12 mouse cellular contexts compared by ENCODE assay signal in genomic region chr2:33272665-33273439, GRCm38 (mm10). TPM values are rescaled to one million over a fixed set of nuclear protein-coding genes. Genes with fewer than 3 reads are reported as not detected.
DNase-seq lines count a peak whose midpoint lies in the region; ATAC-seq and TF ChIP-seq lines count a peak whose summit lies in the region.
"Had no signal": no experiment of that assay in that cellular context is flagged by ENCODE, and none has a peak within 500 bp of the region (broad histone marks: within the 10 kb centered on the region; RNA-seq: fewer than 3 reads in every experiment).

No protein-coding gene starts in this region.

- H3K27me3 ChIP-seq in heart, embryonic 15.5 days = no peaks in the 10 kb centered on the region
- H3K27me3 ChIP-seq in heart, embryonic 10.5 days (ENCODE audit: insufficient read depth, poor library complexity, severe bottlenecking) = no peaks in the 10 kb centered on the region
- no peaks in the 10 kb centered on the region for H3K27me3 ChIP-seq in intestine, postnatal 0 days (replicated peaks; ENCODE audit: control insufficient read depth, insufficient read depth, low read length)
- H3K27me3 ChIP-seq in hindbrain, embryonic 16.5 days (replicated peaks; ENCODE audit: control insufficient read depth, insufficient read depth, low read length) = no peaks in the 10 kb centered on the region

- peak overlapping the region; percentile 57 for H3K27ac ChIP-seq in heart, embryonic 15.5 days
- H3K27ac ChIP-seq in heart, embryonic 10.5 days = no peak overlapping the region
- H3K27ac ChIP-seq in intestine, postnatal 0 days (ENCODE audit: low read depth, low read length) = 0 out of 2 replicates have a peak overlapping the region, but pooled peaks have one; percentile 41
- no peak overlapping the region for H3K27ac ChIP-seq in hindbrain, embryonic 16.5 days (ENCODE audit: low read depth, low read length)

- no peak for TF ChIP-seq CTCF in intestine, postnatal 0 days (IDR thresholded peaks at IDR 0.05; ENCODE audit: low read depth)

- no peak for DNase-seq in heart, embryonic 10.5 days (ENCODE audit: low spot score)
- DNase-seq in lung, postnatal 36 days = peak; percentile 40
- DNase-seq in lung, adult 18-20 months = no peak
- DNase-seq: cerebellum, adult 11-12 months; embryo, embryonic 11 days; lung, postnatal 10 days had no signal

- peaks cover 40% of the 10 kb centered on the region for H3K4me1 ChIP-seq in heart, embryonic 15.5 days (replicated peaks)
- peaks cover 43% of the 10 kb centered on the region for H3K4me1 ChIP-seq in heart, embryonic 10.5 days
- no peaks in the 10 kb centered on the region for H3K4me1 ChIP-seq in intestine, postnatal 0 days (replicated peaks; ENCODE audit: control insufficient read depth, insufficient read depth, low read length)
- H3K4me1 ChIP-seq in hindbrain, embryonic 16.5 days (ENCODE audit: control insufficient read depth, insufficient read depth, low read depth, low read length) = no peaks in the 10 kb centered on the region; the same call in 1 of the 2 replicates

- no peak for ATAC-seq in heart, embryonic 15.5 days (replicated peaks; ENCODE audit: insufficient number of reproducible peaks, insufficient read depth, low FRiP score, low read depth)
- no peak for ATAC-seq in intestine, postnatal 0 days
- ATAC-seq in hindbrain, embryonic 16.5 days = no peak
- no peak for ATAC-seq in CD4-positive, CD25-positive, alpha-beta regulatory T cell, adult 4 months
- ATAC-seq: activated CD4-positive, CD25-positive, alpha-beta regulatory T cell, adult 4 months had no signal

- no peak overlapping the region for H3K9ac ChIP-seq in heart, embryonic 15.5 days
- no peak overlapping the region for H3K9ac ChIP-seq in intestine, postnatal 0 days (ENCODE audit: low read depth, low read length)
- H3K9ac ChIP-seq in hindbrain, embryonic 16.5 days (ENCODE audit: low read depth, low read length) = no peak overlapping the region

- no peak overlapping the region for H3K4me2 ChIP-seq in heart, embryonic 15.5 days
- H3K4me2 ChIP-seq in intestine, postnatal 0 days (replicated peaks; ENCODE audit: low read depth) = no peak overlapping the region
- no peak overlapping the region for H3K4me2 ChIP-seq in hindbrain, embryonic 16.5 days (ENCODE audit: low read length)

- whole genome bisulfite sequencing in heart, embryonic 15.5 days = 65% methylated on average over 4 of the region's 4 CpGs
- whole genome bisulfite sequencing in heart, embryonic 10.5 days = 73% methylated on average over 4 of the region's 4 CpGs
- WGBS in intestine, postnatal 0 days = 68% methylated on average over 4 of the region's 4 CpGs
- WGBS in hindbrain, embryonic 16.5 days = 80% methylated on average over 4 of the region's 4 CpGs

- H3K9me3 ChIP-seq in heart, embryonic 15.5 days (replicated peaks) = no peaks in the 10 kb centered on the region
- no peaks in the 10 kb centered on the region for H3K9me3 ChIP-seq in heart, embryonic 10.5 days
- no peaks in the 10 kb centered on the region for H3K9me3 ChIP-seq in intestine, postnatal 0 days (ENCODE audit: control insufficient read depth)
- no peaks in the 10 kb centered on the region for H3K9me3 ChIP-seq in hindbrain, embryonic 16.5 days (ENCODE audit: control insufficient read depth, low read length)
- H3K9me3 ChIP-seq: midbrain, embryonic 10.5 days had no signal

- no peak overlapping the region for H3K4me3 ChIP-seq in heart, embryonic 15.5 days
- no peak overlapping the region for H3K4me3 ChIP-seq in heart, embryonic 10.5 days
- no peak overlapping the region for H3K4me3 ChIP-seq in intestine, postnatal 0 days (ENCODE audit: low read depth, low read length)
- H3K4me3 ChIP-seq in hindbrain, embryonic 16.5 days (ENCODE audit: low read length) = no peak overlapping the region
- H3K4me3 ChIP-seq: midbrain, embryonic 10.5 days had no signal

- no peaks in the 10 kb centered on the region for H3K36me3 ChIP-seq in heart, embryonic 15.5 days
- H3K36me3 ChIP-seq in heart, embryonic 10.5 days = no peaks in the 10 kb centered on the region
- H3K36me3 ChIP-seq in intestine, postnatal 0 days (ENCODE audit: control insufficient read depth, insufficient read depth) = peaks cover 15% of the 10 kb centered on the region; the same call in 1 of the 2 replicates
- no peaks in the 10 kb centered on the region for H3K36me3 ChIP-seq in hindbrain, embryonic 16.5 days (ENCODE audit: control insufficient read depth, insufficient read depth, low read length)
- H3K36me3 ChIP-seq: midbrain, embryonic 10.5 days had no signal

RNA-seq across cellular contexts. Expression of gene Angptl2, which starts 57.0 kb away (rescaled TPM):
- polyA plus RNA-seq in heart, embryonic 15.5 days (2015; fragmentation: Nextera tagmentation; extraction: Ambion mirVana) = 59.1 and 77.0 TPM in 2 replicates
- 40.4 and 49.8 TPM in 2 replicates for polyA plus RNA-seq in heart, embryonic 10.5 days (2016; fragmentation: Nextera tagmentation; extraction: Ambion mirVana)
- polyA plus RNA-seq in intestine, postnatal 0 days (2015; fragmentation: Nextera tagmentation; extraction: Ambion mirVana) = 24.2 and 25.5 TPM in 2 replicates
- 13.4 and 20.5 TPM in 2 replicates for polyA plus RNA-seq in hindbrain, embryonic 16.5 days (2015; fragmentation: Nextera tagmentation; extraction: Ambion mirVana)
- polyA plus RNA-seq in CD4-positive, CD25-positive, alpha-beta regulatory T cell, adult 4 months (2017; shearing (Covaris generic)) = 10 to 100 TPM in 1 of 2 experiments, 1 to 10 TPM in 1; 7.6 to 16.5 TPM

Comparison
In these comparisons a context has a peak if more than half of its experiments do, and no peak if none do; other contexts are left out.
1. H3K27ac ChIP-seq: peak in heart, embryonic 15.5 days (single experiment) and intestine, postnatal 0 days (single experiment); none in heart, embryonic 10.5 days (single experiment) and hindbrain, embryonic 16.5 days (single experiment).